Mouse (Mus musculus): ENCODE results near the gene Rhoc.

GRCm38 (mm10) chr3:104743161-104743560, 45.0 kb upstream of the Rhoc start:
- no peak for TF ChIP-seq POLR2A (IDR thresholded peaks at IDR 0.05; ENCODE audit: extremely low read depth, insufficient read depth, low read length)
- TF ChIP-seq CTCF (IDR thresholded peaks at IDR 0.05; ENCODE audit: extremely low read depth, insufficient read depth, low read length): no peak

Data from cortical plate, adult 2 months (tissue).